Mouse (Mus musculus) ES-E14 (cell line): ENCODE results near the gene Creg2. TPM values are rescaled to one million over a fixed set of nuclear protein-coding genes. Genes with fewer than 3 reads are reported as not detected.
"Not testable (repeated sequence)": the region's sequence is repeated elsewhere in the genome, so short reads cannot be mapped to it uniquely, and the experiment has no call there.

ENCODE experiments used
- DNase-seq: peaks from one replicate; pipeline ENCODE4 v3.0.0-alpha.2; 2013; ENCODE audit warnings: low read depth, low spot score
- H3K27ac ChIP-seq: 2 replicates; pipeline ENCODE4 v1.5.1; 2012; ENCODE audit warnings: low read depth, mild to moderate bottlenecking, low read length, moderate library complexity, mixed read lengths; ENCODE audit not compliant: poor library complexity, insufficient read depth, severe bottlenecking
- H3K36me3 ChIP-seq: 2 replicates; pipeline ENCODE4 v1.6.1; 2012; ENCODE audit warnings: mild to moderate bottlenecking, low read length, moderate library complexity, mixed read lengths; ENCODE audit not compliant: control insufficient read depth, poor library complexity, insufficient read depth, severe bottlenecking
- H3K4me1 ChIP-seq, 2 experiments: fragments of 150-350 bp in 1 of 2; sonication (generic) in 1 of 2; 2 replicates each; pipeline ENCODE4 v1.6.1; 2012; ENCODE audit warnings: low read length in 2 of 2, mild to moderate bottlenecking in 1 of 2, mixed read lengths in 1 of 2; ENCODE audit not compliant: control insufficient read depth in 2 of 2, insufficient read depth in 2 of 2, poor library complexity in 1 of 2
- H3K4me3 ChIP-seq, 2 experiments: fragments of 150-350 bp in 1 of 2; sonication (generic) in 1 of 2; 2 replicates each; pipeline ENCODE4 v1.5.1; 2012; ENCODE audit warnings: low read length in 2 of 2, low read depth in 1 of 2, mild to moderate bottlenecking in 1 of 2, mixed read lengths in 1 of 2; ENCODE audit not compliant: insufficient read depth in 1 of 2, poor library complexity in 1 of 2, severe bottlenecking in 1 of 2
- H3K9ac ChIP-seq: 2 replicates; pipeline ENCODE4 v1.6.1; 2012; ENCODE audit warnings: low read depth, mild to moderate bottlenecking, low read length, mixed read lengths; ENCODE audit not compliant: poor library complexity, insufficient read depth, severe bottlenecking
- H3K9me3 ChIP-seq: fragments of 150-350 bp; sonication (generic); 2 replicates; pipeline ENCODE4 v1.6.1; 2012; ENCODE audit warnings: low read depth, mild to moderate bottlenecking, low read length; ENCODE audit not compliant: control insufficient read depth, insufficient read depth
- CHD2 ChIP-seq: IDR thresholded peaks from 2 replicates; pipeline ENCODE4 v1.6.1; 2014; ENCODE audit warnings: mild to moderate bottlenecking, low read depth, low read length, inconsistent platforms
- HCFC1 ChIP-seq: IDR thresholded peaks from 2 replicates; pipeline ENCODE4 v1.6.1; 2012; ENCODE audit warnings: low read length, inconsistent platforms, borderline replicate concordance; ENCODE audit not compliant: insufficient read depth
- MAFK ChIP-seq: IDR thresholded peaks from 2 replicates; pipeline ENCODE4 v1.6.1; 2014; ENCODE audit warnings: mild to moderate bottlenecking, low read depth, low read length, inconsistent platforms; ENCODE audit not compliant: insufficient read depth
- ZC3H11A ChIP-seq: IDR thresholded peaks from 2 replicates; pipeline ENCODE4 v1.6.1; 2012; ENCODE audit warnings: low read depth, mild to moderate bottlenecking, inconsistent platforms, low read length, borderline replicate concordance
- ZNF384 ChIP-seq: IDR thresholded peaks from 2 replicates; pipeline ENCODE4 v1.6.1; 2012; ENCODE audit warnings: low read depth, low read length, inconsistent platforms
- in situ Hi-C, 2 experiments: fragments of 600-800 bp; cut with MboI; formaldehyde crosslinking; loops; one replicate each; pipeline ENCODE4 v1.15.1; 2025; ENCODE audit warnings: low sequenced_read_pairs in 2 of 2, inconsistent platforms in 1 of 2; ENCODE audit not compliant: unreplicated experiment in 2 of 2
- total RNA-seq: library from RNA; depleted of rRNA; stranded (reverse); fragments of 300-350 nt; gene quantifications from 2 replicates; pipeline ENCODE4 v1.2.3, GENCODE M21; 2012

Creg2 gene
- total RNA-seq, 1 experiment: 0.22 TPM

DNA sequence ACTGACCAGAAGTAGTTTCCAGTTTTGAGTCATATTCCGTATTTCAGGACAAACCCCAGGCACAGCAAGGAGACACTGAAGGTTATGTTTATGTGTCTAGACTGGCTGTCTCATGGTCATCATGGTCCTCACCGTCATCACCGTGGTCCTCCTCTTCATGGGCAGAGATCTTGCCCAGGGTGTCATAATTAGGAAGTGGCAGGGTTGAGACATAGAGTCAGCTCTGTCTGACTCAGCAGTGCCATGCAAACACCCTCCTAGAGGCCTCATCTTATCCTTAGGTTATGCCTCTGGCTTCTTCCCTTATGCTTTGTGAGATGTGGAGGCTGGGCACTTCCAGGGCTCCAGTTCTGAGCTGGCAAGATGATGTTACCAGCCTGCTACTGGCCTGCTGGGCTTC is 48.8 kb downstream of the Creg2 start:
- no peak for DNase-seq
- Histone ChIP-seq H3K9ac (no peak overlapping the region), H3K4me1 (no peaks in the 10 kb centered on the region), H3K27ac (no peak overlapping the region), H3K4me3 (no peak overlapping the region), H3K9me3 (no peaks in the 10 kb centered on the region), H3K36me3 (no peaks in the 10 kb centered on the region)
- TF ChIP-seq ZNF384 (no peak), HCFC1 (no peak), ZC3H11A (no peak), CHD2 (no peak), MAFK (no peak)
- in situ Hi-C loops: no loop called here

DNA sequence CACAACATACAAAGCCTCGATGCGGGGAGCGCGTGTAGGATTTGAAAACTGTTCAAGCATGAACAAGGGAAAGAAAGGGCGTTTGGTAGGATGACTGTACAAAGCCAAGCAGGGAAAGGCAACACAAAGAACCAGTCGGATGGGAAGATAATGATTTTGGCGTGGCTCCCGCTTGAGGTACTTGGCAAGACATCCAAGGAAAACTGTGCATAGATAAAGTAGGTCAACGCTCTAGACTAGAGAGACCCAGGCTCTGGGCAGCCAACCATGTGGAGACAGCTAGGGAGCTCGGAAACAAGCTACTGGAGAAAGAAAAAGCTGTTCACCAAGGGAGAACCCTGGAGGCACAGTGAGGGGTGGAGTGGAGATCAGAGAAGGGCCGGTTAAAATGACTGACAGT is 52.5 kb downstream of the Creg2 start:
- no peaks in the 10 kb centered on the region for H3K4me1 ChIP-seq
- no peak overlapping the region for H3K4me3 ChIP-seq
- TF ChIP-seq MAFK: no peak
- no peak for TF ChIP-seq ZC3H11A
- TF ChIP-seq ZNF384: no peak
- no peak for TF ChIP-seq CHD2
- no peak for TF ChIP-seq HCFC1
- in situ Hi-C loops: no loop called here
- H3K36me3 ChIP-seq: no peaks in the 10 kb centered on the region
- no peak overlapping the region for H3K9ac ChIP-seq
- H3K9me3 ChIP-seq: no peaks in the 10 kb centered on the region
- DNase-seq: no peak
- no peak overlapping the region for H3K27ac ChIP-seq

DNA sequence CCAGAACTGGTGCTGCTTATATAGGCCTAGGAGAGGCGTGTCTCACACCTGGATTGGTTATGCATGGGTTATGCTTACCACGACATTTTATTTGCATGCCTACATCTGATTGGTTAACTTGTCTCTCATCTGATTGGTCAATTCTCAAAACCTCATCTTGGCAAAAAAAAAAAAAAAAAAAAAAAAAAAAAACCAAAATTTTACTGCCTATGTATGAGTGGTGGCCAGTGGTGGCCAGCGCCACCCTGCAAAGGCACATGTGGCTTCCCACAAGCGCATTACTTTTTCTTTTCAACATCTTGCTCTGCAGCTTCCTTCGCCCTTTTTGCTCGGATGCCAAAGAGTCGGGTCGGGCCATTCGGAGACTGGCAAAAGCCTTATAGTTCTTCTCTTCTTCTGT is 54.1 kb downstream of the Creg2 start:
- in situ Hi-C loops, DNase-seq, H3K9ac ChIP-seq, H3K4me3 ChIP-seq, H3K36me3 ChIP-seq, H3K9me3 ChIP-seq, H3K27ac ChIP-seq, H3K4me1 ChIP-seq: not testable (repeated sequence)
- TF ChIP-seq ZNF384: peak; percentile 87

DNA sequence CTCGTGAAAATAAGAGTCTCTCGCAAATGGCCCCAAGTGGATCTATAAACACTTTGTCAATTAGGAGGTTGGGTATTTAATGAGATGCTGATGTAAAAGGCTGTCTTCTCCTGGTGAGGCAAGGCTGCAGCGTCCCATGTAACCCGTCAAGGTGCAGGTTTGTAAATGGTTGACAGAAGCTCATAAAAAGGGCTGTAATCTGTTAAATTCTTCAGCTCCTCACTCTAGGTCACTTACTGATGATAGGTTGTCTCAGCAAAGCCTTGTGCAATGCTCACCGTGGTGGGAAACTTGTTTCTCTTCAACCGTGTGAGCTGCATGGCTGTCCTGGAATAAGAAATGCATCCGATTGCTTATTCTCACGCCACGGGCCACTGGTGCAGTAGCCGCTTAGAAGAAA is 57.4 kb downstream of the Creg2 start:
- Histone ChIP-seq H3K9me3 (no peaks in the 10 kb centered on the region), H3K4me3 (no peak overlapping the region), H3K27ac (no peak overlapping the region), H3K4me1 (no peaks in the 10 kb centered on the region), H3K9ac (no peak overlapping the region), H3K36me3 (no peaks in the 10 kb centered on the region)
- no peak for DNase-seq
- in situ Hi-C loops: no loop called here
- TF ChIP-seq MAFK (no peak), CHD2 (no peak), HCFC1 (no peak), ZNF384 (no peak), ZC3H11A (no peak)

DNA sequence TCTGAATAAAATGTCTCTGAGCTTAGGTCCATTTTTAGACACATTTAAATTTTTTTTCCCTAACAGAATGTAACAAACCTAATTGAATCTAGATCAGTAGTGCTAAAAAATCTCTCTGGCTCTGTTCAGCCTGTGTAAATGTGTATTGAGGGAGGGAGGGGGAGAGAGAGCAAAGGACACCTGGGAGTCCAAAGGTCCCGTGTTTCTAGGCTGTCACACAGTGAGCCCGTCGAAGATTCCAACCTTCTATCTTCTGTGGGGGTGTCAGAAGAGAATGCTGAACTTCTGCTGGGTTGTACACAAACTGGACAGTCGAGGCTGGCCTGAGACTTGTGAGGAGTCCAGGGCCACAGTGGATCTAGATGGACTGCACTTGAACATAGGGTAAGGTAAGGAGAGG is 59.2 kb downstream of the Creg2 start:
- DNase-seq: no peak
- H3K36me3 ChIP-seq: no peaks in the 10 kb centered on the region
- no peaks in the 10 kb centered on the region for H3K4me1 ChIP-seq
- TF ChIP-seq ZNF384: no peak
- TF ChIP-seq HCFC1: no peak
- TF ChIP-seq ZC3H11A: no peak
- no peak for TF ChIP-seq CHD2
- no peak for TF ChIP-seq MAFK
- no peak overlapping the region for H3K4me3 ChIP-seq
- in situ Hi-C loops: no loop called here
- H3K9ac ChIP-seq: no peak overlapping the region
- no peaks in the 10 kb centered on the region for H3K9me3 ChIP-seq
- H3K27ac ChIP-seq: no peak overlapping the region

DNA sequence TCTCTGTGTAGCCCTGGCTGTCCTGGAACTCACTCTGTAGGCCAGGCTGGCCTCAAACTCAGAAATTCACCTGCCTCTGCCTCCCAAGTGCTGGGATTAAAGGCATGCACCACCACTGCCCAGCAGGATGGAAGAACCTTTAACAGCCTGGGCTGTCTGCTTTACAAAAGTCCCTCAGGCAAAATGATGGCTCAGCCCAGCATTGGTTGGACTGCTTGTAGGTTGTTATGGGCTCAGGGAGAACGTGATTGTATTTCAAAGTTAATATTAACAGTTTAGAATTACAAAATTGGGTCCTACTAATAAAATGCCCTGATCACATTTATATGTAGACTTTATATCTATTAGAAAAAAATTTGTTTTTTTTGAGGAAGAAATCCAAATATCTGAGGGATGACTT is 59.7 kb downstream of the Creg2 start:
- H3K9ac ChIP-seq, DNase-seq, in situ Hi-C loops: not testable (repeated sequence)

More for the DNA sequence above, 59.7 kb downstream of the Creg2 start:
- H3K27ac ChIP-seq, H3K9me3 ChIP-seq, H3K4me3 ChIP-seq, H3K36me3 ChIP-seq, H3K4me1 ChIP-seq: not testable (repeated sequence)
